Mouse (Mus musculus) myocyte (in vitro differentiated cells): ENCODE results near the gene Ccnq.

Experiments
- CEBPB ChIP-seq: IDR thresholded peaks from 2 replicates; pipeline ENCODE4 v1.6.1; 2011; ENCODE audit warnings: mild to moderate bottlenecking, moderate library complexity; ENCODE audit not compliant: poor library complexity, insufficient read depth, severe bottlenecking
- MYOD1 ChIP-seq, 3 experiments: IDR thresholded peaks; one replicate each; pipeline ENCODE4 v1.6.1; 2011; ENCODE audit warnings: control low read depth in 2 of 3, low read depth in 2 of 3, mild to moderate bottlenecking in 2 of 3, moderate library complexity in 1 of 3; ENCODE audit not compliant: insufficient read length in 2 of 3, control insufficient read depth in 1 of 3
- POLR2A ChIP-seq: IDR thresholded peaks from one replicate; pipeline ENCODE4 v1.6.1; 2011; ENCODE audit warnings: low read depth, mild to moderate bottlenecking, control low read depth, moderate library complexity; ENCODE audit not compliant: insufficient read length
- SRF ChIP-seq: IDR thresholded peaks from one replicate; pipeline ENCODE4 v1.6.1; 2011; ENCODE audit warnings: low read depth; ENCODE audit not compliant: control insufficient read depth, insufficient read length
- USF1 ChIP-seq: IDR thresholded peaks from one replicate; pipeline ENCODE4 v1.6.1; 2011; ENCODE audit warnings: low read depth, mild to moderate bottlenecking, control low read depth, moderate library complexity

DNA sequence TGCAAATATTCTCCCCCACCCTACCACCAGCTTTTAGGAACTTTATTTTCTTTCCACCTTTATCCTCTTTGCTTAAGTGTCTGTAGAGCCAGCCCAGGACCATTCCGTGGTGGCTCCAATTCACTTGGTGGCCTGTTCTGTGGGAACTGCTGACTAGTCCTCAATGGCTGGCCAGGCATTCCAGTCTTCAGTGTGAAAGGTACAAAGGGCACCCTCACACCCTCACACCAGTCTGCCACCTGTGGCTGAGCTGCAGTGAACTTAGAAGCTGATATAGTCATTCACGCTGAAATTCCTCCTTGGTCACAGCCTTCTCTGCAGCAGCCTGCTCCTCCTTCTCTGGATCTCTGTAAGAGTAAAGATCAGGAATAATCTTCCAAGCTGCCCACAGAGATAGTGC, 42.9 kb downstream of the Ccnq start:
- TF ChIP-seq POLR2A (no peak), CEBPB (no peak), MYOD1 (IDR thresholded peaks at IDR 0.05; ENCODE audit: control insufficient read depth in 1 of 3, insufficient read length in 2 of 3, low read depth in 2 of 3) (no peak), SRF (no peak), USF1 (no peak)
